8 mouse cellular contexts compared by ENCODE assay signal in the genomic region with DNA sequence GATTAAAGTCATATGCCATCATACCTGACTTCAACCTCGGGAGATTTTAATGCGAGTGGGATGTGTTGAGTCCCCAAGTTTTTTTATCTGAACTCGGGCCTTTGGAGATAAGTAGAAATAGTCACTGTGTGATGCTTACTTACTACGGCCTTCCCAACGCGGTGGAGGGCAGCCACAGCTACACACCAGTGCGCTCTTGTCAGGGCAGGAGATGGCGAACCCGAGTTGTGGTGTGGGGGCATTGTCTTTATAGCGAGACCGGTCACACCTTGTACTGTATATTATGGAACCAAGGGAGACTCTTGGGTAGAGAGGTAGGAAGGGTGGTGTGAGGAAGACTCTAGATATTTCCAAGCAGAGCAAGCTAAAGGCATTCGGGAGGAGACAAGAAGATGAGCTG. TPM values are rescaled to one million over a fixed set of nuclear protein-coding genes. Genes with fewer than 3 reads are reported as not detected.
DNase-seq lines count a peak whose midpoint lies in the region; ATAC-seq and TF ChIP-seq lines count a peak whose summit lies in the region.

No protein-coding gene starts in this region.

- 25% methylated on average over 12 of the region's 12 CpGs for WGBS in hindbrain, postnatal 0 days
- WGBS in neural tube, embryonic 12.5 days = 17% methylated on average over 12 of the region's 12 CpGs

- no peaks in the 10 kb centered on the region for H3K9me3 ChIP-seq in hindbrain, postnatal 0 days (ENCODE audit: low read length)
- H3K9me3 ChIP-seq in neural tube, embryonic 12.5 days = no peaks in the 10 kb centered on the region

- H3K27ac ChIP-seq in layer of hippocampus, adult 2 months = no peak overlapping the region
- H3K27ac ChIP-seq in cortical plate, adult 2 months (ENCODE audit: insufficient read depth, low read length) = no peak overlapping the region
- H3K27ac ChIP-seq in hindbrain, postnatal 0 days = 0 out of 2 replicates have a peak overlapping the region, but pooled peaks have one; percentile 100
- no peak overlapping the region for H3K27ac ChIP-seq in neural tube, embryonic 12.5 days

- H3K36me3 ChIP-seq in hindbrain, postnatal 0 days (ENCODE audit: insufficient read depth, low read length) = peaks cover 17% of the 10 kb centered on the region
- peaks cover 22% of the 10 kb centered on the region for H3K36me3 ChIP-seq in neural tube, embryonic 12.5 days

- DNase-seq in layer of hippocampus, adult 2 months (ENCODE audit: low spot score in 2 of 2) = no peak
- DNase-seq in layer of hippocampus, adult 8-10 months (ENCODE audit: low spot score in 2 of 2) = no peak
- DNase-seq in hindbrain, postnatal 0 days (ENCODE audit: low spot score) = no peak
- no peak for DNase-seq in adrenal gland, adult 8-10 months
- DNase-seq in cerebellum, postnatal 36 days = no peak
- DNase-seq in cerebellum, adult 18-20 months = no peak

- peaks cover 9% of the 10 kb centered on the region for H3K4me1 ChIP-seq in cortical plate, adult 2 months (ENCODE audit: control insufficient read depth, insufficient read depth, low read length)
- H3K4me1 ChIP-seq in hindbrain, postnatal 0 days (ENCODE audit: insufficient read depth, low read length) = peaks cover 7% of the 10 kb centered on the region; the same call in 1 of the 2 replicates
- H3K4me1 ChIP-seq in neural tube, embryonic 12.5 days = peaks cover 18% of the 10 kb centered on the region

- H3K4me3 ChIP-seq in layer of hippocampus, adult 2 months = peak overlapping the region; percentile 86
- H3K4me3 ChIP-seq in cortical plate, adult 2 months (ENCODE audit: insufficient read depth, low read length) = peak overlapping the region; percentile 71
- peak overlapping the region; percentile 79 for H3K4me3 ChIP-seq in hindbrain, postnatal 0 days (ENCODE audit: low read length)
- H3K4me3 ChIP-seq in neural tube, embryonic 12.5 days = peak overlapping the region; percentile 72

- H3K4me2 ChIP-seq in hindbrain, postnatal 0 days (ENCODE audit: low read depth, low read length) = peak overlapping the region; percentile 75
- peak overlapping the region; percentile 90 for H3K4me2 ChIP-seq in neural tube, embryonic 12.5 days (replicated peaks)

- TF ChIP-seq CTCF in layer of hippocampus, adult 2 months (conservative IDR thresholded peaks at IDR 0.05) = no peak
- no peak for TF ChIP-seq CTCF in cortical plate, adult 2 months (IDR thresholded peaks at IDR 0.05; ENCODE audit: extremely low read depth, insufficient read depth, low read length)
- no peak for TF ChIP-seq CTCF in hindbrain, postnatal 0 days (IDR thresholded peaks at IDR 0.05; ENCODE audit: low read depth)

- no peak for TF ChIP-seq POLR2A in cortical plate, adult 2 months (IDR thresholded peaks at IDR 0.05; ENCODE audit: extremely low read depth, insufficient read depth, low read length)

- H3K9ac ChIP-seq in hindbrain, postnatal 0 days (replicated peaks; ENCODE audit: low read length) = peak overlapping the region; percentile 91
- H3K9ac ChIP-seq in neural tube, embryonic 12.5 days = peak overlapping the region; percentile 78

- ATAC-seq in hindbrain, postnatal 0 days = no peak
- no peak for ATAC-seq in neural tube, embryonic 12.5 days (ENCODE audit: low FRiP score, low read depth)

- H3K27me3 ChIP-seq in hindbrain, postnatal 0 days (ENCODE audit: insufficient read depth, low read length) = no peaks in the 10 kb centered on the region
- H3K27me3 ChIP-seq in neural tube, embryonic 12.5 days (replicated peaks) = no peaks in the 10 kb centered on the region

RNA-seq across cellular contexts. Expression of a gene that starts 1.2 kb away (rescaled TPM):
- total RNA-seq in layer of hippocampus, adult 2 months (2021) = 100 to 1,000 TPM; 140 to 145 TPM
- 100 to 1,000 TPM; 138 to 171 (median 146) TPM for total RNA-seq in layer of hippocampus, adult 8-10 months (2022)
- 103 and 113 TPM in 2 replicates for polyA plus RNA-seq in cortical plate, adult 2 months (2012; rRNA removed)
- 15.1 and 17.2 TPM in 2 replicates for total RNA-seq in hindbrain, postnatal 0 days (2014; rRNA removed)
- polyA plus RNA-seq in hindbrain, postnatal 0 days (2015; fragmentation: Nextera tagmentation; extraction: Ambion mirVana) = 203 and 213 TPM in 2 replicates
- polyA plus RNA-seq in neural tube, embryonic 12.5 days (2016; fragmentation: Nextera tagmentation; extraction: Ambion mirVana) = 306 and 360 TPM in 2 replicates
- total RNA-seq in adrenal gland, adult 8-10 months (2022) = 100 to 1,000 TPM; 181 to 250 (median 204) TPM

RNA-seq across cellular contexts. Expression of a gene that starts 57.8 kb away (rescaled TPM):
- 1 to 10 TPM in 1 of 2 experiments, under 1 TPM in 1; 0.98 to 1.2 TPM for total RNA-seq in layer of hippocampus, adult 2 months (2021)
- 1 to 10 TPM in 2 of 4 experiments, under 1 TPM in 2; 0.63 to 2.1 (median 1.1) TPM for total RNA-seq in layer of hippocampus, adult 8-10 months (2022)
- polyA plus RNA-seq in cortical plate, adult 2 months (2012; rRNA removed) = 1.3 and 1.5 TPM in 2 replicates
- total RNA-seq in hindbrain, postnatal 0 days (2014; rRNA removed) = 12.6 and 14.1 TPM in 2 replicates
- 8.7 and 9.2 TPM in 2 replicates for polyA plus RNA-seq in hindbrain, postnatal 0 days (2015; fragmentation: Nextera tagmentation; extraction: Ambion mirVana)
- polyA plus RNA-seq in neural tube, embryonic 12.5 days (2016; fragmentation: Nextera tagmentation; extraction: Ambion mirVana) = 2.4 and 3.1 TPM in 2 replicates
- total RNA-seq in adrenal gland, adult 8-10 months (2022) = under 1 TPM; 0.20 to 0.68 (median 0.46) TPM
